25 mouse cellular contexts compared by ENCODE assay signal in the genomic region with DNA sequence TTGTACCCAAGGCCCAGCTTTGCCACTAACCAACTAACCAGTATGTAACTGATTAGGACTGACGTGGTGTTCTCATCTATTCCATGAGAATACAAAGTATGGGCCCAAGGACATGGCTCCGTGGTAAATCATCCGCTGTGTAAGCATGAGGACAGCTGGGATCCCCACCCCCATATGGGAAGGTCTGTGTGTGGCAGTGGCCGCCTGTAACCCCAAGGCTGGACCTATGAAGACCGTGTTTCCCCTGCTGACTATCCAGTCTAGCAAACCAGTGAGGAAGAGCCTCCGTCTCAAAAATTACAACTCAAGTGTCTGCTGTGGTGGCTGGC. TPM values are rescaled to one million over a fixed set of nuclear protein-coding genes. Genes with fewer than 3 reads are reported as not detected.
DNase-seq lines count a peak whose midpoint lies in the region; ATAC-seq and TF ChIP-seq lines count a peak whose summit lies in the region.
"Had no signal": no experiment of that assay in that cellular context is flagged by ENCODE, and none has a peak within 500 bp of the region (broad histone marks: within the 10 kb centered on the region; RNA-seq: fewer than 3 reads in every experiment).

No protein-coding gene starts in this region.

- H3K27me3 ChIP-seq in forebrain, embryonic 11.5 days (ENCODE audit: control insufficient read depth, insufficient read depth, low read length), result no peaks in the 10 kb centered on the region
- H3K27me3 ChIP-seq in forebrain, embryonic 15.5 days, result no peaks in the 10 kb centered on the region
- no peaks in the 10 kb centered on the region for H3K27me3 ChIP-seq in stomach, embryonic 15.5 days (replicated peaks)
- H3K27me3 ChIP-seq in stomach, postnatal 0 days (ENCODE audit: control insufficient read depth, insufficient read depth, low read length), result no peaks in the 10 kb centered on the region
- H3K27me3 ChIP-seq in liver, embryonic 14.5 days (ENCODE audit: control insufficient read depth, insufficient read depth, low read length), result no peaks in the 10 kb centered on the region
- H3K27me3 ChIP-seq in lung, postnatal 0 days (replicated peaks; ENCODE audit: insufficient read depth, low read length), result no peaks in the 10 kb centered on the region
- H3K27me3 ChIP-seq in midbrain, embryonic 10.5 days (ENCODE audit: low read depth, poor library complexity, severe bottlenecking), result no peaks in the 10 kb centered on the region
- H3K27me3 ChIP-seq: embryonic facial prominence, embryonic 12.5 days; heart, embryonic 13.5 days; hindbrain, embryonic 13.5 days; midbrain, embryonic 13.5 days; neural tube, embryonic 12.5 days had no signal

- TF ChIP-seq CTCF in stomach, postnatal 0 days (IDR thresholded peaks at IDR 0.05; ENCODE audit: low read depth), result no peak
- no peak for TF ChIP-seq CTCF in liver, embryonic 14.5 days (IDR thresholded peaks at IDR 0.05; ENCODE audit: low read depth)
- no peak for TF ChIP-seq CTCF in lung, postnatal 0 days (IDR thresholded peaks at IDR 0.05)

- H3K4me3 ChIP-seq in forebrain, embryonic 11.5 days (ENCODE audit: low read depth, low read length), result no peak overlapping the region
- H3K4me3 ChIP-seq in forebrain, embryonic 15.5 days, result no peak overlapping the region
- H3K4me3 ChIP-seq in stomach, embryonic 15.5 days (replicated peaks), result no peak overlapping the region
- H3K4me3 ChIP-seq in stomach, postnatal 0 days (ENCODE audit: low read depth, low read length), result no peak overlapping the region
- H3K4me3 ChIP-seq in liver, embryonic 14.5 days (ENCODE audit: insufficient read depth in 1 of 2, low read depth in 2 of 2, low read length in 2 of 2), result no peak overlapping the region
- no peak overlapping the region for H3K4me3 ChIP-seq in lung, postnatal 0 days (ENCODE audit: low read depth, low read length)
- no peak overlapping the region for H3K4me3 ChIP-seq in midbrain, embryonic 10.5 days
- H3K4me3 ChIP-seq: embryonic facial prominence, embryonic 12.5 days; heart, embryonic 13.5 days; hindbrain, embryonic 13.5 days; layer of hippocampus, adult 2 months; limb, embryonic 10.5 days; midbrain, embryonic 13.5 days; neural tube, embryonic 12.5 days had no signal

- H3K36me3 ChIP-seq in forebrain, embryonic 11.5 days (ENCODE audit: control insufficient read depth, insufficient read depth, low read length), result no peaks in the 10 kb centered on the region
- H3K36me3 ChIP-seq in forebrain, embryonic 15.5 days, result no peaks in the 10 kb centered on the region
- no peaks in the 10 kb centered on the region for H3K36me3 ChIP-seq in stomach, embryonic 15.5 days
- H3K36me3 ChIP-seq in stomach, postnatal 0 days (ENCODE audit: control insufficient read depth, insufficient read depth, low read length), result no peaks in the 10 kb centered on the region
- H3K36me3 ChIP-seq in liver, embryonic 14.5 days (replicated peaks; ENCODE audit: control insufficient read depth, insufficient read depth, low read depth), result no peaks in the 10 kb centered on the region
- H3K36me3 ChIP-seq in lung, postnatal 0 days (ENCODE audit: insufficient read depth, low read length), result no peaks in the 10 kb centered on the region
- no peaks in the 10 kb centered on the region for H3K36me3 ChIP-seq in midbrain, embryonic 10.5 days
- H3K36me3 ChIP-seq: embryonic facial prominence, embryonic 12.5 days; heart, embryonic 13.5 days; hindbrain, embryonic 13.5 days; limb, embryonic 10.5 days; midbrain, embryonic 13.5 days; neural tube, embryonic 12.5 days had no signal

- 77% methylated on average over 6 of the region's 6 CpGs for WGBS in forebrain, embryonic 11.5 days
- 77% methylated on average over 6 of the region's 6 CpGs for WGBS in forebrain, embryonic 15.5 days
- 66% methylated on average over 6 of the region's 6 CpGs for WGBS in stomach, embryonic 15.5 days
- 69% methylated on average over 6 of the region's 6 CpGs for WGBS in stomach, postnatal 0 days
- WGBS in liver, embryonic 14.5 days (ENCODE audit: insufficient replicate concordance), result 63% methylated on average over 6 of the region's 6 CpGs
- 75% methylated on average over 6 of the region's 6 CpGs for WGBS in lung, postnatal 0 days
- WGBS in midbrain, embryonic 10.5 days, result 80% methylated on average over 6 of the region's 6 CpGs

- H3K4me1 ChIP-seq in forebrain, embryonic 11.5 days (replicated peaks; ENCODE audit: control insufficient read depth, insufficient read depth, low read length), result no peaks in the 10 kb centered on the region
- H3K4me1 ChIP-seq in forebrain, embryonic 15.5 days, result no peaks in the 10 kb centered on the region
- 0 out of 2 replicates have a peak, but pooled peaks cover 5% of the 10 kb centered on the region for H3K4me1 ChIP-seq in stomach, embryonic 15.5 days
- no peaks in the 10 kb centered on the region for H3K4me1 ChIP-seq in stomach, postnatal 0 days (replicated peaks; ENCODE audit: control insufficient read depth, insufficient read depth)
- peaks cover 3 to 15% of the 10 kb centered on the region in 2 experiments for H3K4me1 ChIP-seq in liver, embryonic 14.5 days (replicated peaks; ENCODE audit: control insufficient read depth in 2 of 2, insufficient read depth in 2 of 2, low read length in 1 of 2)
- no peaks in the 10 kb centered on the region for H3K4me1 ChIP-seq in lung, postnatal 0 days (ENCODE audit: insufficient read depth, low read depth, low read length)
- peaks cover 22% of the 10 kb centered on the region for H3K4me1 ChIP-seq in midbrain, embryonic 10.5 days
- H3K4me1 ChIP-seq: heart, embryonic 13.5 days; midbrain, embryonic 13.5 days; neural tube, embryonic 12.5 days had no signal

- ATAC-seq in forebrain, embryonic 11.5 days (replicated peaks; ENCODE audit: low FRiP score), result no peak
- ATAC-seq in forebrain, embryonic 15.5 days (replicated peaks), result no peak
- ATAC-seq in stomach, embryonic 15.5 days (ENCODE audit: insufficient read depth, low FRiP score, low read depth), result peak; percentile 63
- ATAC-seq in stomach, postnatal 0 days (ENCODE audit: low FRiP score, low TSS enrichment), result no peak
- peak; percentile 4; the same call in 1 of the 2 replicates for ATAC-seq in liver, embryonic 14.5 days (ENCODE audit: insufficient read depth)
- ATAC-seq in lung, postnatal 0 days, result no peak
- ATAC-seq: activated CD4-positive, CD25-positive, alpha-beta regulatory T cell, adult 4 months; forebrain, embryonic 14.5 days; midbrain, embryonic 13.5 days had no signal

- peak; percentile 24 for DNase-seq in forebrain, embryonic 11.5 days (ENCODE audit: low spot score)
- DNase-seq in stomach, postnatal 0 days (ENCODE audit: low spot score), result no peak
- no peak for DNase-seq in liver, embryonic 14.5 days (ENCODE audit: low read depth in 3 of 3, low spot score in 3 of 3)
- no peak for DNase-seq in lung, postnatal 0 days (ENCODE audit: low spot score)
- DNase-seq in midbrain, embryonic 10.5 days (ENCODE audit: low spot score), result no peak
- no peak for DNase-seq in cerebellum, adult 11-12 months
- DNase-seq: cerebellum, adult 2 months; cerebellum, postnatal 25 days; gastrocnemius, postnatal 10 days; heart, postnatal 14 days; kidney, adult 9 months; kidney, postnatal 25 days; right cerebral cortex, postnatal 14 days; spleen, adult 18-20 months had no signal

- no peak overlapping the region for H3K4me2 ChIP-seq in forebrain, embryonic 11.5 days (ENCODE audit: low read depth, low read length, severe bottlenecking)
- no peak overlapping the region for H3K4me2 ChIP-seq in forebrain, embryonic 15.5 days (replicated peaks)
- H3K4me2 ChIP-seq in stomach, embryonic 15.5 days, result no peak overlapping the region
- H3K4me2 ChIP-seq in stomach, postnatal 0 days (replicated peaks; ENCODE audit: low read depth), result no peak overlapping the region
- no peak overlapping the region for H3K4me2 ChIP-seq in liver, embryonic 14.5 days (ENCODE audit: low read depth)
- no peak overlapping the region for H3K4me2 ChIP-seq in lung, postnatal 0 days (replicated peaks; ENCODE audit: low read depth, low read length)
- H3K4me2 ChIP-seq: embryonic facial prominence, embryonic 12.5 days; heart, embryonic 13.5 days; hindbrain, embryonic 13.5 days; midbrain, embryonic 13.5 days; neural tube, embryonic 12.5 days had no signal

- H3K9me3 ChIP-seq in forebrain, embryonic 11.5 days (ENCODE audit: control insufficient read depth, low read length), result no peaks in the 10 kb centered on the region
- H3K9me3 ChIP-seq in forebrain, embryonic 15.5 days, result no peaks in the 10 kb centered on the region
- H3K9me3 ChIP-seq in stomach, embryonic 15.5 days, result no peaks in the 10 kb centered on the region
- H3K9me3 ChIP-seq in stomach, postnatal 0 days (ENCODE audit: control insufficient read depth, low read length), result no peaks in the 10 kb centered on the region
- no peaks in the 10 kb centered on the region for H3K9me3 ChIP-seq in liver, embryonic 14.5 days (ENCODE audit: control insufficient read depth, low read length)
- H3K9me3 ChIP-seq in lung, postnatal 0 days (ENCODE audit: low read length), result no peaks in the 10 kb centered on the region
- H3K9me3 ChIP-seq in midbrain, embryonic 10.5 days (replicated peaks), result no peaks in the 10 kb centered on the region
- H3K9me3 ChIP-seq: embryonic facial prominence, embryonic 12.5 days; heart, embryonic 13.5 days; hindbrain, embryonic 13.5 days; limb, embryonic 10.5 days; midbrain, embryonic 13.5 days; neural tube, embryonic 12.5 days had no signal

- no peak overlapping the region for H3K9ac ChIP-seq in forebrain, embryonic 11.5 days (ENCODE audit: low read length)
- H3K9ac ChIP-seq in forebrain, embryonic 15.5 days (replicated peaks), result no peak overlapping the region
- H3K9ac ChIP-seq in stomach, embryonic 15.5 days, result no peak overlapping the region
- H3K9ac ChIP-seq in stomach, postnatal 0 days (ENCODE audit: low read length), result no peak overlapping the region
- no peak overlapping the region for H3K9ac ChIP-seq in liver, embryonic 14.5 days (replicated peaks)
- no peak overlapping the region for H3K9ac ChIP-seq in lung, postnatal 0 days (replicated peaks; ENCODE audit: low read depth)
- H3K9ac ChIP-seq: embryonic facial prominence, embryonic 12.5 days; heart, embryonic 13.5 days; hindbrain, embryonic 13.5 days; midbrain, embryonic 13.5 days; neural tube, embryonic 12.5 days had no signal

- no peak overlapping the region for H3K27ac ChIP-seq in forebrain, embryonic 11.5 days (ENCODE audit: low read depth, low read length)
- no peak overlapping the region for H3K27ac ChIP-seq in forebrain, embryonic 15.5 days (replicated peaks)
- no peak overlapping the region; the same call in 1 of the 2 replicates for H3K27ac ChIP-seq in stomach, embryonic 15.5 days
- H3K27ac ChIP-seq in stomach, postnatal 0 days (replicated peaks), result no peak overlapping the region
- H3K27ac ChIP-seq in liver, embryonic 14.5 days, result no peak overlapping the region
- H3K27ac ChIP-seq in lung, postnatal 0 days (ENCODE audit: low read length), result no peak overlapping the region
- H3K27ac ChIP-seq in midbrain, embryonic 10.5 days (replicated peaks), result no peak overlapping the region
- H3K27ac ChIP-seq: embryonic facial prominence, embryonic 12.5 days; heart, embryonic 13.5 days; hindbrain, embryonic 13.5 days; layer of hippocampus, adult 2 months; limb, embryonic 10.5 days; midbrain, embryonic 13.5 days; neural tube, embryonic 12.5 days had no signal

- TF ChIP-seq EP300 in stomach, postnatal 0 days (optimal IDR thresholded peaks at IDR 0.05), result no peak
- no peak for TF ChIP-seq EP300 in liver, embryonic 14.5 days (IDR thresholded peaks at IDR 0.05; ENCODE audit: low read depth)
- no peak for TF ChIP-seq EP300 in lung, postnatal 0 days (IDR thresholded peaks at IDR 0.05)

RNA-seq across cellular contexts. Expression of gene Kif3b, which starts 16.3 kb away (rescaled TPM):
- 7.1 and 7.4 TPM in 2 replicates for polyA plus RNA-seq in forebrain, embryonic 11.5 days (2014; fragmentation: Nextera tagmentation; extraction: Ambion mirVana)
- polyA plus RNA-seq in forebrain, embryonic 15.5 days (2015; fragmentation: Nextera tagmentation; extraction: Ambion mirVana), result 18.7 and 19.0 TPM in 2 replicates
- 6.3 and 7.0 TPM in 2 replicates for polyA plus RNA-seq in stomach, embryonic 15.5 days (2015; fragmentation: Nextera tagmentation; extraction: Ambion mirVana)
- polyA plus RNA-seq in stomach, postnatal 0 days (2015; fragmentation: Nextera tagmentation; extraction: Ambion mirVana), result 3.1 and 3.2 TPM in 2 replicates
- polyA plus RNA-seq in liver, embryonic 14.5 days (2012; rRNA removed), result 2.0 and 2.5 TPM in 2 replicates
- polyA plus RNA-seq in liver, embryonic 14.5 days (2014; fragmentation: Nextera tagmentation; extraction: Ambion mirVana), result 1.4 and 1.8 TPM in 2 replicates
- polyA plus RNA-seq in lung, postnatal 0 days (2015; fragmentation: Nextera tagmentation; extraction: Ambion mirVana), result 4.7 and 5.2 TPM in 2 replicates
- polyA plus RNA-seq in midbrain, embryonic 10.5 days (2016; fragmentation: Nextera tagmentation; extraction: Ambion mirVana), result 7.0 TPM in 2 replicates

RNA-seq across cellular contexts. Expression of gene Pofut1, which starts 33.5 kb away (rescaled TPM):
- 7.2 and 8.1 TPM in 2 replicates for polyA plus RNA-seq in forebrain, embryonic 11.5 days (2014; fragmentation: Nextera tagmentation; extraction: Ambion mirVana)
- polyA plus RNA-seq in forebrain, embryonic 15.5 days (2015; fragmentation: Nextera tagmentation; extraction: Ambion mirVana), result 5.7 and 6.6 TPM in 2 replicates
- polyA plus RNA-seq in stomach, embryonic 15.5 days (2015; fragmentation: Nextera tagmentation; extraction: Ambion mirVana), result 8.8 and 9.0 TPM in 2 replicates
- polyA plus RNA-seq in stomach, postnatal 0 days (2015; fragmentation: Nextera tagmentation; extraction: Ambion mirVana), result 2.6 and 2.7 TPM in 2 replicates
- polyA plus RNA-seq in liver, embryonic 14.5 days (2012; rRNA removed), result 6.1 and 6.8 TPM in 2 replicates
- polyA plus RNA-seq in liver, embryonic 14.5 days (2014; fragmentation: Nextera tagmentation; extraction: Ambion mirVana), result 3.2 and 3.7 TPM in 2 replicates
- 2.8 and 3.1 TPM in 2 replicates for polyA plus RNA-seq in lung, postnatal 0 days (2015; fragmentation: Nextera tagmentation; extraction: Ambion mirVana)
- polyA plus RNA-seq in midbrain, embryonic 10.5 days (2016; fragmentation: Nextera tagmentation; extraction: Ambion mirVana), result 5.9 and 6.3 TPM in 2 replicates

RNA-seq across cellular contexts. Expression of gene Plagl2, which starts 33.7 kb away (rescaled TPM):
- polyA plus RNA-seq in forebrain, embryonic 11.5 days (2014; fragmentation: Nextera tagmentation; extraction: Ambion mirVana), result 37.4 and 40.4 TPM in 2 replicates
- 6.8 and 7.7 TPM in 2 replicates for polyA plus RNA-seq in forebrain, embryonic 15.5 days (2015; fragmentation: Nextera tagmentation; extraction: Ambion mirVana)
- polyA plus RNA-seq in stomach, embryonic 15.5 days (2015; fragmentation: Nextera tagmentation; extraction: Ambion mirVana), result 20.5 and 25.6 TPM in 2 replicates
- polyA plus RNA-seq in stomach, postnatal 0 days (2015; fragmentation: Nextera tagmentation; extraction: Ambion mirVana), result 6.9 and 7.7 TPM in 2 replicates
- polyA plus RNA-seq in liver, embryonic 14.5 days (2012; rRNA removed), result 14.4 and 14.5 TPM in 2 replicates
- polyA plus RNA-seq in liver, embryonic 14.5 days (2014; fragmentation: Nextera tagmentation; extraction: Ambion mirVana), result 23.9 and 27.0 TPM in 2 replicates
- 6.8 and 7.1 TPM in 2 replicates for polyA plus RNA-seq in lung, postnatal 0 days (2015; fragmentation: Nextera tagmentation; extraction: Ambion mirVana)
- 29.1 and 29.4 TPM in 2 replicates for polyA plus RNA-seq in midbrain, embryonic 10.5 days (2016; fragmentation: Nextera tagmentation; extraction: Ambion mirVana)

RNA-seq across cellular contexts. Expression of gene Tspyl3, which starts 49.6 kb away (rescaled TPM):
- 4.8 and 5.6 TPM in 2 replicates for polyA plus RNA-seq in forebrain, embryonic 11.5 days (2014; fragmentation: Nextera tagmentation; extraction: Ambion mirVana)
- 29.4 and 33.1 TPM in 2 replicates for polyA plus RNA-seq in forebrain, embryonic 15.5 days (2015; fragmentation: Nextera tagmentation; extraction: Ambion mirVana)
- 8.6 and 9.9 TPM in 2 replicates for polyA plus RNA-seq in stomach, embryonic 15.5 days (2015; fragmentation: Nextera tagmentation; extraction: Ambion mirVana)
- 3.3 and 3.4 TPM in 2 replicates for polyA plus RNA-seq in stomach, postnatal 0 days (2015; fragmentation: Nextera tagmentation; extraction: Ambion mirVana)
- 2.1 and 2.3 TPM in 2 replicates for polyA plus RNA-seq in liver, embryonic 14.5 days (2012; rRNA removed)
- polyA plus RNA-seq in liver, embryonic 14.5 days (2014; fragmentation: Nextera tagmentation; extraction: Ambion mirVana), result 1.6 and 2.5 TPM in 2 replicates
- 4.7 and 5.5 TPM in 2 replicates for polyA plus RNA-seq in lung, postnatal 0 days (2015; fragmentation: Nextera tagmentation; extraction: Ambion mirVana)
- 7.3 and 8.1 TPM in 2 replicates for polyA plus RNA-seq in midbrain, embryonic 10.5 days (2016; fragmentation: Nextera tagmentation; extraction: Ambion mirVana)

Comparison
In these comparisons a context has a peak if more than half of its experiments do, and no peak if none do; other contexts are left out.
1. ATAC-seq: peak in stomach, embryonic 15.5 days (single experiment) and liver, embryonic 14.5 days (single experiment); none in forebrain, embryonic 11.5 days (single experiment), forebrain, embryonic 15.5 days (single experiment), stomach, postnatal 0 days (single experiment) and lung, postnatal 0 days (single experiment).